Mouse (Mus musculus): ENCODE data around the gene Pdcd4. TPM values are rescaled to one million over a fixed set of nuclear protein-coding genes. Genes with fewer than 3 reads are reported as not detected.

The Pdcd4 gene
- polyA plus RNA-seq, 1 experiment: 42.3 TPM

- no peaks in the 10 kb centered on the region for H3K27me3 ChIP-seq (ENCODE audit: control insufficient read depth, insufficient read depth, low read length)
- no peak for DNase-seq
- 54% methylated on average over 6 of the region's 6 CpGs for WGBS
- TF ChIP-seq POLR2A (IDR thresholded peaks at IDR 0.05; ENCODE audit: borderline replicate concordance, insufficient read depth, low read length): no peak
- TF ChIP-seq CTCF (IDR thresholded peaks at IDR 0.05; ENCODE audit: borderline replicate concordance, insufficient read depth, low read depth, low read length): no peak
- no peak overlapping the region for H3K27ac ChIP-seq (ENCODE audit: insufficient read depth, low read length)
- no peak overlapping the region for H3K4me3 ChIP-seq (replicated peaks; ENCODE audit: insufficient read depth, low read depth, low read length)
- H3K4me1 ChIP-seq (ENCODE audit: control insufficient read depth, insufficient read depth, low read length): no peaks in the 10 kb centered on the region
Observed at GRCm38 (mm10) chr19:53875246-53875645, 16.8 kb upstream of the Pdcd4 start.

DNA sequence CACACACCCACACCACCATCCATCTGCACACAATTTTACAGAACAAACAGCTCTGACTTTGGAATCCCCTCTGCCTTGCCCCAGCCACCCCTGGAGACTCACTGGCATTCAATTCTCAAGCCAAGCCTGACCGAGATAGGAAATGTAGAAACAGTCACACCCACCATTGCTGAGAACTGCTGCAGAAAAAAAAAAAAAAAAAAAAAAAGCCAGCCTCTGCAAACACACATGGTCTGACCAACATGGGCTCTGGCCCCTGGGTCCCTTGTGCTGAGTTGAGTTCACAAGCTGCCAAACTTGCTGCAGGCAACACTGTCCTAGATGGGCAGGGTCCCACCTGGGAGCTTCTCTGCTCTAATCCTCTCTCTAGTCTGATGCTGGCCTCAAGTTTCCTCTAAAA lies 14.3 kb upstream of the Pdcd4 start:
- Histone ChIP-seq H3K4me1 (ENCODE audit: control insufficient read depth, insufficient read depth, low read length) (no peaks in the 10 kb centered on the region), H3K27ac (ENCODE audit: insufficient read depth, low read length) (no peak overlapping the region), H3K4me3 (replicated peaks; ENCODE audit: insufficient read depth, low read depth, low read length) (no peak overlapping the region), H3K27me3 (ENCODE audit: control insufficient read depth, insufficient read depth, low read length) (no peaks in the 10 kb centered on the region)
- 88% methylated on average over 1 of the region's 1 CpGs for WGBS
- no peak for DNase-seq
- TF ChIP-seq CTCF (IDR thresholded peaks at IDR 0.05; ENCODE audit: borderline replicate concordance, insufficient read depth, low read depth, low read length) (no peak), POLR2A (IDR thresholded peaks at IDR 0.05; ENCODE audit: borderline replicate concordance, insufficient read depth, low read length) (no peak)

GRCm38 (mm10) chr19:53880460-53880859 lies 11.6 kb upstream of the Pdcd4 start:
- H3K4me3 ChIP-seq (replicated peaks; ENCODE audit: insufficient read depth, low read depth, low read length): no peak overlapping the region
- TF ChIP-seq POLR2A (IDR thresholded peaks at IDR 0.05; ENCODE audit: borderline replicate concordance, insufficient read depth, low read length): no peak
- TF ChIP-seq CTCF (IDR thresholded peaks at IDR 0.05; ENCODE audit: borderline replicate concordance, insufficient read depth, low read depth, low read length): no peak
- H3K27me3 ChIP-seq (ENCODE audit: control insufficient read depth, insufficient read depth, low read length): no peaks in the 10 kb centered on the region
- H3K27ac ChIP-seq (ENCODE audit: insufficient read depth, low read length): no peak overlapping the region
- no peaks in the 10 kb centered on the region for H3K4me1 ChIP-seq (ENCODE audit: control insufficient read depth, insufficient read depth, low read length)
- WGBS: 76% methylated on average over 1 of the region's 1 CpGs
- no peak for DNase-seq

- no peak overlapping the region for H3K27ac ChIP-seq (ENCODE audit: insufficient read depth, low read length)
- H3K4me3 ChIP-seq (replicated peaks; ENCODE audit: insufficient read depth, low read depth, low read length): no peak overlapping the region
- WGBS: 54% methylated on average over 5 of the region's 5 CpGs
- peaks cover 2% of the 10 kb centered on the region for H3K4me1 ChIP-seq (ENCODE audit: control insufficient read depth, insufficient read depth, low read length)
- TF ChIP-seq POLR2A (IDR thresholded peaks at IDR 0.05; ENCODE audit: borderline replicate concordance, insufficient read depth, low read length): no peak
- no peak for TF ChIP-seq CTCF (IDR thresholded peaks at IDR 0.05; ENCODE audit: borderline replicate concordance, insufficient read depth, low read depth, low read length)
- no peak for DNase-seq
- H3K27me3 ChIP-seq (ENCODE audit: control insufficient read depth, insufficient read depth, low read length): no peaks in the 10 kb centered on the region
Observed at GRCm38 (mm10) chr19:53881786-53882185, 10.2 kb upstream of the Pdcd4 start.

GRCm38 (mm10) chr19:53885450-53885849 lies 6.6 kb upstream of the Pdcd4 start:
- DNase-seq: no peak
- Histone ChIP-seq H3K27me3 (ENCODE audit: control insufficient read depth, insufficient read depth, low read length) (no peaks in the 10 kb centered on the region), H3K4me3 (replicated peaks; ENCODE audit: insufficient read depth, low read depth, low read length) (no peak overlapping the region), H3K27ac (ENCODE audit: insufficient read depth, low read length) (no peak overlapping the region), H3K4me1 (ENCODE audit: control insufficient read depth, insufficient read depth, low read length) (peaks cover 8% of the 10 kb centered on the region)
- TF ChIP-seq CTCF (IDR thresholded peaks at IDR 0.05; ENCODE audit: borderline replicate concordance, insufficient read depth, low read depth, low read length) (no peak), POLR2A (IDR thresholded peaks at IDR 0.05; ENCODE audit: borderline replicate concordance, insufficient read depth, low read length) (no peak)
- WGBS: 54% methylated on average over 10 of the region's 10 CpGs

DNA sequence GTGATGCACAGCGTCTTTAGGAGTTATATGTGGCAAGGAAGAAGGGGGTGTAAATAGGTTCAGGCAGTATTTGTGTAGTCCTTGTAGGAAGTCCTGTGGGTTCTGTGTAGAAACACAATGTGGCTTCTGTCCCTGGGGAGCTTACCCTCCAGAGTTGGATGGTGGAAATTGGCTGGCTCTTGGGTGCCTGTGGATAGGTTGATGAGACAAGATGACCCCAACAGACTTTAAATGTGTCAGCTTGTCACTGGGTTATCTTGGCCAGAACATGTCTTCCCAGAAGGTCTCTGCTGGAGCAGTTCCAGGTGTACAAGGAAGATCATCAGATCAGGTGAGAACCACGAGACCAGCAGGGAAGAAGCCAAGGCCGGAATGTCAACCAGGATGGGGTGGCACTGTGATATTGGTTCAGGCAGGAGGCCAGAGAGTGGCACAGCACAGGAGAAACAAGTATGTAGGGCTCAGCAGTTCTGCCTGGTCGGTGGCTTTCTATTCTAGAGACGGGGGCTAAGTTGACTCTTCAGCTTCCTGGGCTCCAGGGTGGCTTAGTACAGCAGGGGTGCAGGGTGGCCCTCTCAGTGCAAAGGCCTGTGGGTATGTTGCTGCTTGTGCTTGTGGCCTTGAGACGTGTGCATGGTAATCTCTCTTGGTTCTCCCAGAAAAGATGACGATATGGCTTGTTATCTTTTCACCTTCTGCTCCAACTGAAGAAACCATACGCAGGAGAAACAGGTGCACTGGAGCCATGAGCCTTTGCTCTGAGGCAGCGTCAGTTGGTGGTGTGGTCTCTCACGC lies 5.3 kb upstream of the Pdcd4 start:
- WGBS: 55% methylated on average over 10 of the region's 10 CpGs
- no peak for TF ChIP-seq POLR2A (IDR thresholded peaks at IDR 0.05; ENCODE audit: borderline replicate concordance, insufficient read depth, low read length)
- H3K27me3 ChIP-seq (ENCODE audit: control insufficient read depth, insufficient read depth, low read length): no peaks in the 10 kb centered on the region

GRCm38 (mm10) chr19:53887822-53888221 lies 4.2 kb upstream of the Pdcd4 start:
- WGBS: 93% methylated on average over 3 of the region's 3 CpGs
- Histone ChIP-seq H3K27ac (ENCODE audit: insufficient read depth, low read length) (no peak overlapping the region), H3K27me3 (ENCODE audit: control insufficient read depth, insufficient read depth, low read length) (no peaks in the 10 kb centered on the region), H3K4me3 (replicated peaks; ENCODE audit: insufficient read depth, low read depth, low read length) (no peak overlapping the region), H3K4me1 (ENCODE audit: control insufficient read depth, insufficient read depth, low read length) (peaks cover 8% of the 10 kb centered on the region)
- DNase-seq: no peak
- TF ChIP-seq CTCF (IDR thresholded peaks at IDR 0.05; ENCODE audit: borderline replicate concordance, insufficient read depth, low read depth, low read length): no peak
- TF ChIP-seq POLR2A (IDR thresholded peaks at IDR 0.05; ENCODE audit: borderline replicate concordance, insufficient read depth, low read length): no peak

More for the DNA sequence above, 5.3 kb upstream of the Pdcd4 start:
- Histone ChIP-seq H3K27ac (ENCODE audit: insufficient read depth, low read length) (no peak overlapping the region), H3K4me3 (replicated peaks; ENCODE audit: insufficient read depth, low read depth, low read length) (no peak overlapping the region), H3K4me1 (ENCODE audit: control insufficient read depth, insufficient read depth, low read length) (peaks cover 8% of the 10 kb centered on the region)
- peak in 1 of 2 experiments; percentile 45 for DNase-seq

DNA sequence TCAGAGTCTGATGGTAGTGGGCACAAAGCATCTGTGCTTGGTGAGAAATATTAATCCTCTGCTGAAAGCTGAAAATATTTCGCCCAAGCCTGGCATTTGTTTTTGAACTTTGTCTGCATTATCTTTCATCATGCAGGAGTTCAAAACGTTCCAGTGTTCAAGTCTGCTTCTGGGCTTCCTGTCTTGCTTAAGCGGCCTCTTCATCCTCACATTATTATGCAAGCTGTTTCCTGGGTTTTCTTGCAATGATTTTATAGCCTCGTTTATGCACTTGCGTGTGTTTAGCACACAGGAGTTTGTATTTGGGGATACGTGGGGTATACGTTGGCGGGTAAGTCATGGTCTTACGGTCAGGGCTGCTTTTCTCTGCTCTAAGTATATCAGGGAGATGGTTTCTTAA lies 3.7 kb upstream of the Pdcd4 start:
- no peak for DNase-seq
- TF ChIP-seq POLR2A (IDR thresholded peaks at IDR 0.05; ENCODE audit: borderline replicate concordance, insufficient read depth, low read length) (no peak), CTCF (IDR thresholded peaks at IDR 0.05; ENCODE audit: borderline replicate concordance, insufficient read depth, low read depth, low read length) (no peak)
- Histone ChIP-seq H3K4me3 (replicated peaks; ENCODE audit: insufficient read depth, low read depth, low read length) (no peak overlapping the region), H3K27me3 (ENCODE audit: control insufficient read depth, insufficient read depth, low read length) (no peaks in the 10 kb centered on the region), H3K4me1 (ENCODE audit: control insufficient read depth, insufficient read depth, low read length) (peaks cover 8% of the 10 kb centered on the region), H3K27ac (ENCODE audit: insufficient read depth, low read length) (no peak overlapping the region)
- WGBS: 93% methylated on average over 9 of the region's 9 CpGs
